7 mouse cellular contexts compared by ENCODE assay signal in the genomic region with DNA sequence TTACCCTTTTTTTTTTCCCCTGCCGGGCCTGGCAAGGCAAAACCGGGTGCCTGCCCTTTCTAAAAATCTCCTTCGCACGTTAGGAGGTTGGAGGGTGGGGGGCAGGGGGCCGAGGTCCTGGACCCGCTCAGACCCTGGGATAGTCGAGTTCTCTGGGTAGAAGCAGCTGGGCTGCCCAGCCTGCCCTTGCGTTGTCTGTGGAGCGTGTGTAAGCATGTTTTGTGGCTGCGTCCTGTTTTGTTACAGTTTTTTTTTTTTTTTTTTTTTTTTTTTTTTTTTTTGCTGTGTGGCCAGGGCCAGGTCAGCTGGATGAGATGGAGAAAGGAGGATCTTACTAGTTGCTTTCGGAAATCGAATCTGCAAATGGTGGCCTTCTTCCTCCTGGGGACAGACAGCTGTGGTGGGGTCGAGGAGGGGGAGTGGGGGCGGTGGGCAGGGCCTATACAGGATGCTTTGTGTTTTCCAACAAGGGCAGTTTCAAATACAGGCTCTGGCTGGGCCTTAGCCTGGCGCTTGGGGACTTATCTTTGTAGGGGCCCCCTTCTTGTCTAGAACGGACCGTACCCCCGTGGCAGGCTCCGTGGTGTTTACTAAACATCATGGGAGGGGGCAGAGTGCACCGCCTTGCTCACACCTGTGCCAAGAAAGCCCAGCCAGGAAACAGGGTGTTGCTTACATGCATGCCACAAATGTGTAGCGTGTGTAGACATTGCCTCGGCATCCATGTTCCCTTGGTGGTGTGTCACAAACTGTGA. TPM values are rescaled to one million over a fixed set of nuclear protein-coding genes. Genes with fewer than 3 reads are reported as not detected.
A peak's percentile ranks its signal among the peaks of the same experiment; 100 is the strongest.
DNase-seq lines count a peak whose midpoint lies in the region; ATAC-seq and TF ChIP-seq lines count a peak whose summit lies in the region.

No protein-coding gene starts in this region.

- ATAC-seq in hematopoietic stem cell, adult 5-6 weeks (replicated peaks in 1 of 2; ENCODE audit: insufficient read depth in 1 of 2, low FRiP score in 2 of 2, low TSS enrichment in 1 of 2, low read depth in 1 of 2, poor library complexity in 2 of 2, severe bottlenecking in 2 of 2): peak; percentile 27 to 30; a peak in 3 of 4 replicates
- peak; percentile 21; the same call in 1 of the 2 replicates for ATAC-seq in limb, embryonic 12.5 days (ENCODE audit: insufficient number of reproducible peaks, insufficient read depth, low FRiP score, low TSS enrichment, low read depth)
- no peak for ATAC-seq in midbrain, embryonic 16.5 days

- H3K27ac ChIP-seq in CH12.LX (ENCODE audit: insufficient read depth, low read depth): peak overlapping the region; percentile 74
- H3K27ac ChIP-seq in embryonic fibroblast, embryonic 13.5 days (ENCODE audit: insufficient read depth, low read length): peak overlapping the region; percentile 79
- H3K27ac ChIP-seq in limb, embryonic 12.5 days: peak overlapping the region; percentile 89
- H3K27ac ChIP-seq in midbrain, embryonic 16.5 days (ENCODE audit: low read length): peak overlapping the region; percentile 94

- DNase-seq in A20 (ENCODE audit: low read depth, low spot score) (peak; percentile 79), CH12.LX (ENCODE audit: extremely low read depth) (peak; percentile 38)
- DNase-seq in thymus, postnatal 14 days: peak; percentile 72

- peaks cover 57% of the 10 kb centered on the region for H3K79me2 ChIP-seq in CH12.LX (replicated peaks; ENCODE audit: control insufficient read depth, extremely low read depth, insufficient read depth, poor library complexity, severe bottlenecking)

- H3K36me3 ChIP-seq in CH12.LX (replicated peaks in 1 of 2; ENCODE audit: control insufficient read depth in 1 of 2, insufficient read depth in 1 of 2, low read length in 1 of 2): peaks cover 0 to 28% of the 10 kb centered on the region in 2 experiments
- no peaks in the 10 kb centered on the region for H3K36me3 ChIP-seq in limb, embryonic 12.5 days
- no peaks in the 10 kb centered on the region for H3K36me3 ChIP-seq in midbrain, embryonic 16.5 days (ENCODE audit: control insufficient read depth, insufficient read depth, low read length)

- dilution Hi-C loops in CH12.LX (cut with MboI; ENCODE audit: extremely low pct_ligation_motif_present, extremely low pct_unique_long_range_greater_than_20kb, low sequenced_read_pairs): no loop called here

- peak overlapping the region; percentile 76 for H3K9ac ChIP-seq in CH12.LX (ENCODE audit: insufficient read depth, low read depth)
- peak overlapping the region; percentile 91 for H3K9ac ChIP-seq in limb, embryonic 12.5 days (replicated peaks)
- H3K9ac ChIP-seq in midbrain, embryonic 16.5 days (ENCODE audit: low read depth, low read length): peak overlapping the region; percentile 98

- TF ChIP-seq RAD21 in CH12.LX (IDR thresholded peaks at IDR 0.05; ENCODE audit: low read depth, low read length): no peak

- peak; percentile 19; the same call in 1 of the 2 replicates for TF ChIP-seq POLR2A in CH12.LX (IDR thresholded peaks at IDR 0.05; ENCODE audit: low read depth, low read length)
- TF ChIP-seq POLR2A in embryonic fibroblast, embryonic 13.5 days (IDR thresholded peaks at IDR 0.05; ENCODE audit: low read depth, low read length): peak; percentile 59

- no peak for TF ChIP-seq CTCF in CH12.LX (conservative IDR thresholded peaks at IDR 0.05 in 1 of 2, IDR thresholded peaks at IDR 0.05 in 1 of 2; ENCODE audit: low read depth in 2 of 2, low read length in 2 of 2)
- no peak for TF ChIP-seq CTCF in embryonic fibroblast, embryonic 13.5 days (IDR thresholded peaks at IDR 0.05; ENCODE audit: borderline replicate concordance, insufficient read depth, low read length)

- TF ChIP-seq EP300 in CH12.LX (IDR thresholded peaks at IDR 0.05; ENCODE audit: low read length): peak; percentile 30; the same call in 1 of the 2 replicates

- WGBS in limb, embryonic 12.5 days: 7% methylated on average over 22 of the region's 22 CpGs
- WGBS in midbrain, embryonic 16.5 days: 3% methylated on average over 22 of the region's 22 CpGs

- H3K27me3 ChIP-seq in CH12.LX (replicated peaks): no peaks in the 10 kb centered on the region
- H3K27me3 ChIP-seq in limb, embryonic 12.5 days: no peaks in the 10 kb centered on the region
- no peaks in the 10 kb centered on the region for H3K27me3 ChIP-seq in midbrain, embryonic 16.5 days (ENCODE audit: control insufficient read depth, insufficient read depth, low read depth, low read length)

- in situ Hi-C loops in CH12.LX (cut with MboI; ENCODE audit: low pct_ligation_motif_present, low pct_unique_long_range_greater_than_20kb, low sequenced_read_pairs): no loop called here

- peaks cover 17 to 53% of the 10 kb centered on the region in 2 experiments for H3K4me1 ChIP-seq in CH12.LX (ENCODE audit: control insufficient read depth in 1 of 2, insufficient read depth in 2 of 2)
- peaks cover 10% of the 10 kb centered on the region for H3K4me1 ChIP-seq in embryonic fibroblast, embryonic 13.5 days (ENCODE audit: control insufficient read depth, insufficient read depth, low read length)
- peaks cover 45% of the 10 kb centered on the region for H3K4me1 ChIP-seq in limb, embryonic 12.5 days (replicated peaks)
- peaks cover 35% of the 10 kb centered on the region for H3K4me1 ChIP-seq in midbrain, embryonic 16.5 days (ENCODE audit: control insufficient read depth, insufficient read depth, low read length)

- peak overlapping the region; percentile 63 for H3K4me2 ChIP-seq in CH12.LX (ENCODE audit: insufficient read depth, low read depth, poor library complexity, severe bottlenecking)
- peak overlapping the region; percentile 86 for H3K4me2 ChIP-seq in limb, embryonic 12.5 days
- H3K4me2 ChIP-seq in midbrain, embryonic 16.5 days (ENCODE audit: low read length): peak overlapping the region; percentile 96

- peaks cover 9% of the 10 kb centered on the region for H3K9me3 ChIP-seq in CH12.LX (replicated peaks; ENCODE audit: low read length)
- no peaks in the 10 kb centered on the region for H3K9me3 ChIP-seq in limb, embryonic 12.5 days
- H3K9me3 ChIP-seq in midbrain, embryonic 16.5 days (replicated peaks; ENCODE audit: control insufficient read depth, low read length, poor library complexity, severe bottlenecking): no peaks in the 10 kb centered on the region

- H3K4me3 ChIP-seq in CH12.LX (replicated peaks in 1 of 3; ENCODE audit: low read depth in 2 of 3, low read length in 2 of 3, poor library complexity in 1 of 3): peak overlapping the region; percentile 82 to 91 (median 88)
- peak overlapping the region; percentile 86 for H3K4me3 ChIP-seq in embryonic fibroblast, embryonic 13.5 days (ENCODE audit: insufficient read depth, low read length)
- H3K4me3 ChIP-seq in limb, embryonic 12.5 days (replicated peaks): peak overlapping the region; percentile 89
- H3K4me3 ChIP-seq in midbrain, embryonic 16.5 days (ENCODE audit: low read depth, low read length): peak overlapping the region; percentile 89

TF ChIP-seq in CH12.LX, 34 proteins besides CTCF, POLR2A, EP300 and RAD21:
- TF ChIP-seq SIN3A (IDR thresholded peaks at IDR 0.05; ENCODE audit: low read length) (peak; percentile 52), ZC3H11A (IDR thresholded peaks at IDR 0.05; ENCODE audit: low read depth, low read length) (no peak), MXI1 (IDR thresholded peaks at IDR 0.05; ENCODE audit: low read depth, low read length) (peak; percentile 79), TCF12 (IDR thresholded peaks at IDR 0.05; ENCODE audit: low read depth, low read length) (peak; percentile 29; the same call in 1 of the 2 replicates), CHD2 (IDR thresholded peaks at IDR 0.05; ENCODE audit: low read length) (no peak), RCOR1 (conservative IDR thresholded peaks at IDR 0.05; ENCODE audit: low read depth, low read length) (no peak), MAZ (IDR thresholded peaks at IDR 0.05; ENCODE audit: low read depth, low read length) (0 out of 2 replicates have a peak, but pooled peaks have one; percentile 21), ZNF384 (IDR thresholded peaks at IDR 0.05; ENCODE audit: low read depth, low read length) (peak; percentile 97)
TF ChIP-seq in CH12.LX: peak in this region for 5.

RNA-seq across cellular contexts. Expression of gene Cmip, which starts 1.1 kb away (rescaled TPM):
- total RNA-seq in CH12.LX (2012; rRNA removed) (12.0 and 16.5 TPM in 2 replicates), CH12.LX (2014; rRNA removed) (4.3 and 5.2 TPM in 2 replicates)
- polyA plus RNA-seq in CH12.LX (2012; ENCODE audit: insufficient read length, low read depth): 36.3 and 39.0 TPM in 2 replicates
- 31.0 and 40.2 TPM in 2 replicates for polyA plus RNA-seq in embryonic fibroblast, embryonic 13.5 days (2011; ENCODE audit: insufficient read length, low read depth, missing spikeins)
- 11.1 and 16.3 TPM in 2 replicates for total RNA-seq in hematopoietic stem cell, adult 5-6 weeks (2017)
- polyA plus RNA-seq in limb, embryonic 12.5 days (2016; fragmentation: Nextera tagmentation; extraction: Ambion mirVana): 10.1 and 20.8 TPM in 2 replicates
- polyA plus RNA-seq in midbrain, embryonic 16.5 days (2015; fragmentation: Nextera tagmentation; extraction: Ambion mirVana): 141 and 146 TPM in 2 replicates
